In the genomic region with DNA sequence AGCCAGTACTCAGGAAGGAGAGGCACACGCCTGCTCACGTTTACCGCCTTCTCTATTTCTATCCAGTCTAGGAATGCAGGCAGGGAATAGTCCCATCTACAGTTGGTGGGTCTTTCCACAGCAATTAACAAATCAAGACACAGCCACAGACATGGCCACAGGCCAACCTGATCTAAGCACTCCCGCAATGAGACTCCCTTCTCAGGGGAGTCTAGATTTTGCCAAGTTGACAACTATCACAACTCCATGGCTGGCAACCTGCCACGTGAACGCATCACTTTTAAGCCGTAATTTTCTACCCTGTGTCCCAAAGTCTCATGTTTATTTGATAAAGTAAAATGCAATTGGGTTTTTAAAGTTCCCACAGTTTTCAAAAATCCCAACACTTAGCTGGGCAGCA, we compare ENCODE assay signal across 26 mouse cellular contexts.
DNase-seq lines count a peak whose midpoint lies in the region; ATAC-seq and TF ChIP-seq lines count a peak whose summit lies in the region.
"Had no signal": no experiment of that assay in that cellular context is flagged by ENCODE, and none has a peak within 500 bp of the region (broad histone marks: within the 10 kb centered on the region; RNA-seq: fewer than 3 reads in every experiment).

No protein-coding gene starts in this region.

- intact Hi-C loops in gastrocnemius, postnatal 14 days (cut with DNase I; ENCODE audit: low total_unique reads): no loop called here
- intact Hi-C loops in gastrocnemius, adult 2 months (cut with DNase I): no loop called here

- H3K9me3 ChIP-seq in lung, embryonic 14.5 days (ENCODE audit: low read depth, low read length): no peaks in the 10 kb centered on the region
- no peaks in the 10 kb centered on the region for H3K9me3 ChIP-seq in stomach, postnatal 0 days (ENCODE audit: control insufficient read depth, low read length)
- H3K9me3 ChIP-seq: forebrain, embryonic 12.5 days; heart, embryonic 12.5 days; kidney, embryonic 15.5 days; limb, embryonic 12.5 days; megakaryocyte, embryonic 14.5 days; midbrain, embryonic 13.5 days; neural tube, embryonic 12.5 days had no signal

- H3K36me3 ChIP-seq in lung, embryonic 14.5 days (ENCODE audit: insufficient read depth): no peaks in the 10 kb centered on the region
- no peaks in the 10 kb centered on the region for H3K36me3 ChIP-seq in stomach, postnatal 0 days (ENCODE audit: control insufficient read depth, insufficient read depth, low read length)
- H3K36me3 ChIP-seq: forebrain, embryonic 12.5 days; heart, embryonic 12.5 days; kidney, embryonic 15.5 days; limb, embryonic 12.5 days; midbrain, embryonic 13.5 days; neural tube, embryonic 12.5 days had no signal

- no peak for TF ChIP-seq EP300 in stomach, postnatal 0 days (optimal IDR thresholded peaks at IDR 0.05)

- no peak overlapping the region for H3K27ac ChIP-seq in gastrocnemius, adult 2 months
- H3K27ac ChIP-seq in lung, embryonic 14.5 days (ENCODE audit: low read depth): no peak overlapping the region
- H3K27ac ChIP-seq in stomach, postnatal 0 days (replicated peaks): no peak overlapping the region
- H3K27ac ChIP-seq: forebrain, embryonic 12.5 days; hindbrain, postnatal 0 days; kidney, embryonic 15.5 days; limb, embryonic 12.5 days; midbrain, embryonic 13.5 days; neural tube, embryonic 12.5 days had no signal

- no peaks in the 10 kb centered on the region for H3K4me1 ChIP-seq in lung, embryonic 14.5 days (ENCODE audit: insufficient read depth)
- H3K4me1 ChIP-seq in stomach, postnatal 0 days (replicated peaks; ENCODE audit: control insufficient read depth, insufficient read depth): no peaks in the 10 kb centered on the region
- H3K4me1 ChIP-seq: forebrain, embryonic 12.5 days; kidney, embryonic 15.5 days; limb, embryonic 12.5 days; midbrain, embryonic 13.5 days; neural tube, embryonic 12.5 days had no signal

- H3K4me2 ChIP-seq in lung, embryonic 14.5 days: no peak overlapping the region
- no peak overlapping the region for H3K4me2 ChIP-seq in stomach, postnatal 0 days (replicated peaks; ENCODE audit: low read depth)
- H3K4me2 ChIP-seq: forebrain, embryonic 12.5 days; heart, embryonic 12.5 days; kidney, embryonic 15.5 days; limb, embryonic 12.5 days; liver, embryonic 11.5 days; midbrain, embryonic 13.5 days; neural tube, embryonic 12.5 days had no signal

- no peak overlapping the region for H3K4me3 ChIP-seq in gastrocnemius, adult 2 months
- H3K4me3 ChIP-seq in lung, embryonic 14.5 days (ENCODE audit: low read depth, low read length): no peak overlapping the region
- H3K4me3 ChIP-seq in stomach, postnatal 0 days (ENCODE audit: low read depth, low read length): no peak overlapping the region
- H3K4me3 ChIP-seq: erythroblast, embryonic 14.5 days; forebrain, embryonic 12.5 days; heart, embryonic 12.5 days; kidney, embryonic 15.5 days; limb, embryonic 12.5 days; megakaryocyte, embryonic 14.5 days; midbrain, embryonic 13.5 days; neural tube, embryonic 12.5 days had no signal

- 69% methylated on average over 7 of the region's 7 CpGs for WGBS in lung, embryonic 14.5 days
- WGBS in stomach, postnatal 0 days: 85% methylated on average over 7 of the region's 7 CpGs

- DNase-seq in gastrocnemius, postnatal 14 days: peak; percentile 16
- no peak for DNase-seq in gastrocnemius, adult 2 months
- peak; percentile 45 for DNase-seq in lung, embryonic 14.5 days
- DNase-seq in lung, adult 18-20 months: no peak
- DNase-seq in 3T3-L1 (ENCODE audit: low read depth, low spot score): peak; percentile 40
- peak; percentile 21 for DNase-seq in Muller cell, postnatal 12 days (ENCODE audit: inconsistent ontology term)
- no peak for DNase-seq in stomach, postnatal 0 days (ENCODE audit: low spot score)
- no peak for DNase-seq in urinary bladder, postnatal 4 days (ENCODE audit: low spot score in 2 of 2)
- DNase-seq: adrenal gland, postnatal 14 days; cerebellum, adult 9-10 months; layer of hippocampus, adult 9-11 months; liver, postnatal 0 days; lung, postnatal 36 days; retina, postnatal 1 day; thymus, postnatal 14 days had no signal

- no peaks in the 10 kb centered on the region for H3K27me3 ChIP-seq in lung, embryonic 14.5 days (ENCODE audit: insufficient read depth, low read length)
- H3K27me3 ChIP-seq in stomach, postnatal 0 days (ENCODE audit: control insufficient read depth, insufficient read depth, low read length): no peaks in the 10 kb centered on the region
- H3K27me3 ChIP-seq: forebrain, embryonic 12.5 days; heart, embryonic 12.5 days; kidney, embryonic 15.5 days; limb, embryonic 12.5 days; megakaryocyte, embryonic 14.5 days; midbrain, embryonic 13.5 days; neural tube, embryonic 12.5 days had no signal

- H3K9ac ChIP-seq in lung, embryonic 14.5 days: no peak overlapping the region
- H3K9ac ChIP-seq in stomach, postnatal 0 days (ENCODE audit: low read length): no peak overlapping the region
- H3K9ac ChIP-seq: forebrain, embryonic 12.5 days; heart, embryonic 12.5 days; kidney, embryonic 15.5 days; limb, embryonic 12.5 days; liver, postnatal 0 days; midbrain, embryonic 13.5 days; neural tube, embryonic 12.5 days had no signal

- TF ChIP-seq CTCF in gastrocnemius, adult 2 months (IDR thresholded peaks at IDR 0.05): no peak
- no peak for TF ChIP-seq CTCF in lung, embryonic 14.5 days (IDR thresholded peaks at IDR 0.05; ENCODE audit: low read depth)
- TF ChIP-seq CTCF in stomach, postnatal 0 days (IDR thresholded peaks at IDR 0.05; ENCODE audit: low read depth): no peak

- no peak for ATAC-seq in lung, embryonic 14.5 days (ENCODE audit: insufficient read depth)
- no peak for ATAC-seq in stomach, postnatal 0 days (ENCODE audit: low FRiP score, low TSS enrichment)
- ATAC-seq: hindbrain, postnatal 0 days; intestine, embryonic 16.5 days; liver, postnatal 0 days; midbrain, embryonic 13.5 days had no signal

Comparison
In these comparisons a context has a peak if more than half of its experiments do, and no peak if none do; other contexts are left out.
1. DNase-seq: peak in gastrocnemius, postnatal 14 days (single experiment), lung, embryonic 14.5 days (single experiment), 3T3-L1 (single experiment) and Muller cell, postnatal 12 days (single experiment); none in gastrocnemius, adult 2 months (single experiment), lung, adult 18-20 months (0 of 2), stomach, postnatal 0 days (single experiment) and urinary bladder, postnatal 4 days (0 of 2).